Mouse (Mus musculus) kidney, adult 9 months (tissue): ENCODE measurements at regions not wholly inside any gene's neighbourhood (a gene's known extent, or its start where the extent isn't known, plus 50 kb on each side); places are given as distances from the start of the nearest gene placed in this dataset.

ENCODE experiments used
- DNase-seq: peaks from one replicate; pipeline ENCODE4 v3.0.0; 2022

- no peak for DNase-seq
Observed at GRCm38 (mm10) chr3:50761766-50762165, 318.4 kb upstream of the Slc7a11 start.

- no peak for DNase-seq
Observed at GRCm38 (mm10) chr3:50758106-50758505, 314.7 kb upstream of the Slc7a11 start.

- DNase-seq: no peak
Observed at GRCm38 (mm10) chr3:50737173-50737572, 293.8 kb upstream of the Slc7a11 start.

DNA sequence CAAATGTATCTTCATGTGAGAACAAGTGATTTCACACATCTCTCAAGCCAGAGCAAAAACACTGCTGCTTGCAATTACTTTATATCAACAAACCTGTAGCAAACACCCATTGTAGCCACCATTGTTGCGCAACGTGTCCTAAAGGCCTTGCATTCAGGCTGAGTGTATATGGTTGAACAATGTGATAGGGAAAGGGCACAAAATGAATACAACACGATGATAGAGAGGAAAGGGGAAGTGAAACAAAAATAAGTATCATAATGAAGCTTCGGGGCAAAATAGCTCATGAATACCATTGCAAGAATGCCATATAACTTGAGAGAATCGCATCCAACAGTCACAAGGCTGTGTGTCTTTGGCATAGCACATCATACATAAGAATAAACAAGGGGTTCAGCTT lies 275.6 kb upstream of the Slc7a11 start:
- DNase-seq: no peak

DNA sequence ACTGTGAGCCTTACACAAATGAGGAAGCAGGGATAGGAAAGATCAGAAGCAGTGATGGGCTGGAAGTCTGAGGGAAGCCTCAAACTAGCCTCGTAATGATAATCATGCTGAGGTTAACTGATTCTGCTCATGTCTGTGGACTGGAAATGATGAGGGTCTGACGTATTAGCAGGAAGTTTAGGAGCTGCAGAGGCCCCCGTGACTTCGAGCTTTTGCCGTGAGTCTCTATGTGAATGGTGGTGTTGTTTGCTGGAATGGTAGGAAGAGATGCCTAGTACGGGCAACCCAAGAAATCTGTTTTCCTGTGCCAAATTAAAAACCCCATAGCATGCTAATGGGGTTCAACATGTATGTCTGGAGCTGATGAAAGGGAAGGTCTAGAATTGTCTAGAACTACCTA lies 270.0 kb upstream of the Slc7a11 start:
- no peak for DNase-seq

DNA sequence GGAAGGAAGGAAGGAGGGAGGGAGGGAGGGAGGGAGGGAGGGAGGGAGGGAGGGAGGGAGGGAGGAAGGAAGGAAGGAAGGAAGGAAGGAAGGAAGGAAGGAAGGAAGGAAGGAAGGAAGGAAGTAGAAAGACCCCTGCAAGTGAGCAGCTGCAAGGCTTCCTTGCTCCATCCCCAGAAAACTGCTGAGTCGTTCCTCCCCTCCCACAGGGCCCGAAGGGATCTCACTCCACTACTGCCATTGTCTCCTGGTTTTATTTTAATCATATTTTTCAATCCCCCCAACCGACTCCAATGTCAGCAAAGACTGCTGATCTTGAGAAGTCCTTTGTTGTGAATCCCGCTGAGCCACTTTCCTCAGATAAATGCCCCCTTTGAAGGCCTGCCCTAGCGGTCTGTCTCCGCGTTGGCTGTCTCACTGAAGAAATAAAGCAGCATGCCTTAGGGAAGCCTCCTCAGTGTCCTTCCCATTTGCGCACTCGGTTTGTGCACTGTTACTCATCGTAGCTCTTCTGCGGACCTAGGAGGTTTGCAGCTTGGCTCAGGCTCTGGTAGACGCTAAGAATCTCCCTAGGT lies 266.1 kb upstream of the Slc7a11 start:
- DNase-seq: no peak

GRCm38 (mm10) chr3:50706707-50707106 lies 263.3 kb upstream of the Slc7a11 start:
- no peak for DNase-seq

GRCm38 (mm10) chr3:50694904-50695680 lies 251.7 kb upstream of the Slc7a11 start:
- DNase-seq: no peak

DNA sequence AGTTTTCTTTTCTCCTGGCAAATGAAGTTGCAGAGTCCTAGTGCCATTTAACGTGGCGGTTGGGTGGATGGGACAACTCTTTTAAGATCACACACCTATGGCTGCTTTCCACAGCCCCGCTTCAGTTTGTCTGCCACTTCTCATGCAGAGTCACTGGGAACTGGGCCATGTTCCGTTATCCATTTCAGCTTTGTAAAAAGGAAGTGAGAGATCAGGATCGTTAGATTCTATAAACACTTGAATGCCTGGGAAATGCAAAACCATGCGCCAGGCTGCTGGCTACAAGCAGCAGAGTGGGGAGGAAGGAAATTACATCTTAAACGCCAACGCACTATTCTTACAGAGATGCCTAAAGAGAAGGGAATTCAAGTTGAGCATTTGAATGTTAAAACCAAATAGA lies 251.1 kb upstream of the Slc7a11 start:
- no peak for DNase-seq

DNA sequence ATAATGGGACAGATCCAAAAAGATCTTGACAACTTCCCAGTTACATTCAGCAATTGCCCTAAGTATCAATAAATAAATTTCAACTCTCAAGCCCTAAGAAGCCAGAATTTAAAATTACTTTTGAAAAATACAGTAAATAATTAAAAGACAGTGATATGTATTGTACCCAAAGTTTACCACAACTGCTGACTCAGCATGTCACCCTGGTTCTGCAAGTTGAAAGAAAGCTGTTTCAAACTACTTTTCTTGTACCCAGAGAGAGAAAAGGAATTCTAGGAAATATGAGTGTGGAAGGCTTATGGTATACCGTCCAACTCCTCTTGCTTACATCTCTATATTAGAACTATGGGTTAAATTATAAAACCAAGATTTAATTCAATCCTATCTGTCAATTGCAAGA lies 248.9 kb upstream of the Slc7a11 start:
- DNase-seq: no peak

GRCm38 (mm10) chr3:50690750-50691149 lies 247.3 kb upstream of the Slc7a11 start:
- no peak for DNase-seq

DNA sequence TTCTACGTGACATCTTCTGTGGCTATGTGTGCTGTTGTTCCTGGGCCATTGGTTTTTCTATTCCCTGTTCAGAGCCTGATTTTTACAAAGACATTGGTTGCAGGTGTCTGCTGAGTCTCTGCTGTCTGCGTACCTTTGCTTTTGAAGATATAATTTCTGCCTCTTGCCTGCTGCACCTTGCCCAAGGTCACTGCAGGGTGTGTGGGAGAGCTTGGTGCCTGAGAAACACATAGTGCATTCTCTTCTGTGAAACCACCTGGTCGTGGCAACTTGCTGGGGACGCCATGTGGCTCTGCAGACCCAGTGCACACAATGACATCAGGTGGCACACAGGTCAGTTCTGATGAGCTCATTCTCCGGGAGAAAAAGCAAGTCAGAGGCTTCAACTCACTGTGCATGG lies 246.0 kb upstream of the Slc7a11 start:
- DNase-seq: no peak

DNA sequence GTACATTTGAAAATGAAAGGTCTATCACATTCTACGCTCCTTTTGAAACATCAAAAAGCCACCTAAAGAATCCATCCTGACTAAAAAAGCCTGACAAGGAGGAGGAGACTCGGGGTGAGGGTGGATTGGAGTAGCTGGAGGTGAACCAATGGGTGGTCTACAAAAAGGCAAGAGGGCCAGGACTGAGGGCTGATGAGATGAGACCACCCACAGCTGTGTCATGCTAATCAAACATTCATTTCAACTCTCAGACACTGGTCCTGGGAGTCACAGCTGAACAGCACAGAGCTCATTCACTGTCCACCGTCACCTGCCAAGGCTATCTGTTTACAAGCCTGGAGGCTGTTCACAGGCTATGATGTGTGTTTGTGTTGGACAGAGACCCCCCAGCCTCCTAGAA lies 244.3 kb upstream of the Slc7a11 start:
- DNase-seq: no peak

DNA sequence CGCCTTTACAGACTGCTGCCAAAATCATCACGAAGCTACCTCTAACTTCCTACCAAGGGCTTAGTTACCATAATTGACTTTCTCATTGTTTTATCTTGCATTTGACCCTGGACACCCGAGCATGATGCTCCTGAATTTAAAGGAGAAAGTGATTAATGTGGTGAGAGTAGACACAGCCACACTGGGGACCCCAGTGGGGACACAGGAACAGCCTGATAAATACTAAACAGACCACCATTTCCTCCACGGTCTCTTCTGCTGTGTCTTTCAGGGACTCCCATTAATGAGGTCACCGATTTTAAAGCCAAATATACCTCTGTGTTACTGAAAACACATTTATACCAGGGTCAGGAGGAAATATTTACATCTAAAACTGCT lies 235.2 kb upstream of the Slc7a11 start:
- DNase-seq: no peak

- DNase-seq: no peak
Observed at GRCm38 (mm10) chr3:50677953-50678610, 234.7 kb upstream of the Slc7a11 start.

GRCm38 (mm10) chr3:50675769-50676168 lies 232.4 kb upstream of the Slc7a11 start:
- no peak for DNase-seq

DNA sequence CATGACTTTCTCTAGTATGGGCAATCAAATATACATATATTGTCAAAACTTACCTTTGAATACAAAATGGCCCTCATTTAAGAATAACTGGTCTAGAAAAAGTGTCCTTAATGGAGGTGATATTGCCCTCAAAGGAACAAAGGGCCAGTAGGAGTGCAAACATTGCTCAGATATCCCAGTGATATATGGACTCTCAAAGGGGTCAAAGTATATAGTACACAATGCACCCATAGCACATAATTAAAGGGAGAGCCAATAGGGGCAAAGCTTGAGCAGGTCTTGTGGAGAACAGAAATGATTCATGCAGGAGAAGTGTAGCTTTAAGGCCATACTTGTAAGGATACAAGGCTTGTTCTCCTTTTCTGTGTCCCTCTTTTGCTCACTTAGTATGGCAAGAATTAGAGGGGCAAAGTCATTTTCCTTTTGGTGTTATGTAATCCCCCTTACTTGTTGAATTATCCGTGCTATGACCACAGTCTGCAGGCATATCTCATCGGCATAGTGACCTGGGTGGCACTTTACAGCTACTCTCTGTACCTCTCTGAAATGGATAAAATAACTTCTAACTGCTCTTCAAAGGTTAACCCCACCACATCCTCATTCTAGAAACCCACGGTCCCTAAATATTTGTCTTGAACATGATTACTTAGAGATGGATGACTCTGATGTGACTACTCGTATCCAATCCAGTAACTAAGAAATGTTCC lies 231.6 kb upstream of the Slc7a11 start:
- DNase-seq: no peak

DNA sequence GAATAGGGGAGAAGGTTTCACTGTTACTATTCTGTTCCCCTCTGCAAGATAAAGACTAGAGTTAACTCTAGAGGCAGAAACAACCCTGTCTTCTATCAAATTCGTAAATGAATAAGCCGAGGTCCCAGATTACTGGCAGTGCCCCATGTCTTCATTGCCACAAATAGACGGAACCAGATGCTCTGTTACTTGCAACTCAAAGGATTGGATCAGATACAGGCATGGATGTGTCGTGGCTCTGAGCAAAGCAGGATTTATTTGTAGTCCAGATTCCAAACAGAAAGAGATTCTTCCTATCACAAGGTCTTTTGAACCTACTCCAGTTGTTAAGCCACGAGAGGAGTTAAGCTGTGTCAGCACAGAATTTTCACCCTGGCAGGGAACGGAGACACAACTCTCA lies 221.9 kb upstream of the Slc7a11 start:
- DNase-seq: no peak

GRCm38 (mm10) chr3:50660966-50661365 lies 217.6 kb upstream of the Slc7a11 start:
- DNase-seq: no peak

- DNase-seq: no peak
Observed at GRCm38 (mm10) chr3:50660566-50660965, 217.2 kb upstream of the Slc7a11 start.

- no peak for DNase-seq
Observed at GRCm38 (mm10) chr3:50657890-50658289, 214.5 kb upstream of the Slc7a11 start.

DNA sequence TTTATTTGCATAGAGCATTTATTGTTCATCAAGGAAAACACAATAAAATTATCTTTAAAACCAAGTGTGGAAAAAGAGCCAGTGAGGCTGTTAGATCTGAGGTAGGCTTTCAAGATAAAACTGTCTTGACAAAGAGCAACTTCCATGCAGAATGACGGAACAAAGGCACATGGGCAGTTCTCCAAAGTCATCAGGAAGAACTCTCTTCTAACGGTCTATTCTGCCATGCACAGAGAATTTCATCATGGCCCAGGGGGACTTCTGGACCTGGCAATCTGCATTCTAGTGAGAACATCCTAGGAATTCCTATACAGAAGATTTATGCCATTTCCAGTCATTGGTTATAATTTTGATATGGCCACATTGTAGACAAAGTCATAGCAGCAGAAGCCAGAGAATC lies 211.0 kb upstream of the Slc7a11 start:
- DNase-seq: no peak

GRCm38 (mm10) chr3:50652265-50652664 lies 208.9 kb upstream of the Slc7a11 start:
- no peak for DNase-seq

- DNase-seq: no peak
Observed at GRCm38 (mm10) chr3:50643068-50643467, 199.7 kb upstream of the Slc7a11 start.
